Mouse (Mus musculus): ENCODE data around the gene Supt5.

DNA sequence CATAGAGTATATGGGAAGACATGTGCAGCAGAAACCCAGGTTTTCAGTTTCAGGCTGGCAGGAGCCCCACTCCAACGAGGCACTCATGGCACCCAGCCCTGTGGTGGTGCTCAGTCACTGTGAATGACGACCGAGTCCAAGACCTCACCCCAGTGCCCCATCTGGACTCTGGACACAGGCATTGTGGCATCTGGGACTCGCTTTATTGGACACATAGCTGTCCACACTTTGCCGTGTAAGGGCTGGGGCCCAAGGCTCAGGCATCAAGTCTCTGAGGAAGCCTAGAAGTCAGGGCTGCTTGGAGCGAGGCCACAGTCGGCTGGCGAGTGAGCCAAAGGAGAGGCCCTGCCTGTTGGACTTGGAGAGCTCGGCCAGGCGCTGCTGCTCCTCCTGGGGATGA, 32.9 kb downstream of the Supt5 start:
- TF ChIP-seq POLR2A (IDR thresholded peaks at IDR 0.05; ENCODE audit: low read depth, low read length), result no peak
- no peak for TF ChIP-seq CTCF (IDR thresholded peaks at IDR 0.05; ENCODE audit: borderline replicate concordance, insufficient read depth, low read length)

Measured in embryonic fibroblast, embryonic 13.5 days (primary cell).